Mouse (Mus musculus) intestine, embryonic 14.5 days (tissue): ENCODE data around the gene Gm21987. TPM values are rescaled to one million over a fixed set of nuclear protein-coding genes. Genes with fewer than 3 reads are reported as not detected.

Experiments
- ATAC-seq: fragments of 200-750 bp; cut with Nextera tagmentation; replicated peaks from 2 replicates; pipeline ENCODE4 v1.8.0; 2017; ENCODE audit warnings: low read depth, moderate number of reproducible peaks, moderate TSS enrichment, moderate library complexity; ENCODE audit not compliant: low FRiP score, low TSS enrichment
- DNase-seq: peaks from one replicate; pipeline ENCODE4 v3.0.0-alpha.2; 2018; ENCODE audit warnings: low spot score
- H3K27ac ChIP-seq: fragments of 300-500 bp; sonication (generic); 2 replicates; pipeline ENCODE4 v1.5.1; 2014; ENCODE audit warnings: low read depth, mild to moderate bottlenecking, control low read depth
- H3K27me3 ChIP-seq: fragments of 300-500 bp; sonication (generic); replicated peaks from 2 replicates; pipeline ENCODE4 v1.6.1; 2014; ENCODE audit warnings: low read length, control low read depth; ENCODE audit not compliant: control insufficient read depth, insufficient read depth
- H3K36me3 ChIP-seq: fragments of 300-500 bp; sonication (generic); 2 replicates; pipeline ENCODE4 v1.6.1; 2014; ENCODE audit warnings: low read length, control low read depth; ENCODE audit not compliant: control insufficient read depth, insufficient read depth
- H3K4me1 ChIP-seq: fragments of 300-500 bp; sonication (generic); replicated peaks from 2 replicates; pipeline ENCODE4 v1.6.1; 2014; ENCODE audit warnings: low read length, control low read depth, mixed read lengths; ENCODE audit not compliant: control insufficient read depth, insufficient read depth
- H3K4me2 ChIP-seq: fragments of 300-500 bp; sonication (generic); 2 replicates; pipeline ENCODE4 v1.6.1; 2014; ENCODE audit warnings: low read length
- H3K4me3 ChIP-seq: fragments of 300-500 bp; sonication (generic); 2 replicates; pipeline ENCODE4 v1.5.1; 2014; ENCODE audit warnings: low read depth, low read length, control low read depth, mixed read lengths
- H3K9ac ChIP-seq: fragments of 300-500 bp; sonication (generic); 2 replicates; pipeline ENCODE4 v1.6.1; 2014; ENCODE audit warnings: mild to moderate bottlenecking, low read length
- H3K9me3 ChIP-seq: fragments of 300-500 bp; sonication (generic); 2 replicates; pipeline ENCODE4 v1.6.1; 2016; ENCODE audit warnings: low read length, control low read depth; ENCODE audit not compliant: control insufficient read depth
- WGBS: fragments of 180-500 bp; shearing (Covaris S2); extraction: QIAGEN DNeasy Blood & Tissue Kit; methylation state at CpG from one replicate; pipeline ENCODE4 v1.1.7; 2014; 5-methylcytosine and 5-hydroxymethylcytosine counted together
- polyA plus RNA-seq: library from polyadenylated mRNA; unstranded; fragments of >200 nt; fragmentation: Nextera tagmentation; extraction: Ambion mirVana; gene quantifications from 2 replicates; pipeline ENCODE4 v1.2.1, GENCODE M21; 2014

Gm21987 gene
- polyA plus RNA-seq, 1 experiment from 2014 or later: 0.68 TPM

DNA sequence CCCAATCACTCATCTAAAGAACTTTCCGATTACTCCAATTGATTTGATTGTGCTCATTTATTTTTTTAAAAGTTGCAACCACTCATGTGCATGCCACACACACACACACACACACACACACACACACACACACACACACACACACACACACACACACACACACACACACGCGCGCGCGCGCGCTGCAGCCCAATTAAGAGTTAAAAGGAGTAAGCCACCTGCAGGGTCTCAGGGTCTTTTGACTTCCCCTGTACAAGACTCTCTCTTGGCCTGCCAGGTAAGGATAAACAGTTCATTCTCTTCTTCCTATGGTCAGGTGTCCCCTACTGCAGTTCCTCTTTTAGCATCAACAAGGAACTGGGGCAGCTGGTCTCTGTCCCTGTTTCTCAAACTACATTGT, 61.6 kb downstream of the Gm21987 start:
- Histone ChIP-seq H3K4me2 (no peak overlapping the region), H3K4me1 (no peaks in the 10 kb centered on the region), H3K27ac (no peak overlapping the region), H3K27me3 (no peaks in the 10 kb centered on the region), H3K9me3 (no peaks in the 10 kb centered on the region), H3K4me3 (no peak overlapping the region), H3K36me3 (no peaks in the 10 kb centered on the region), H3K9ac (no peak overlapping the region)
- DNase-seq: no peak
- no peak for ATAC-seq
- WGBS: 95% methylated on average over 8 of the region's 8 CpGs

Other genes with a start within 250 kb of the Gm21987 start
- gene Nr1i2, start 52.2 kb upstream of the Gm21987 start, polyA plus RNA-seq: 4.7 and 6.7 TPM in 2 replicates
- 0.08 TPM in 1 of 2 replicates, not detected in the other for gene Maats1, start 4.9 kb upstream of the Gm21987 start, polyA plus RNA-seq
- gene Cox17, start within 50 bp of the Gm21987 start, polyA plus RNA-seq: 176 and 187 TPM in 2 replicates
- 16.8 and 19.6 TPM in 2 replicates for gene Popdc2, start 15.2 kb downstream of the Gm21987 start, polyA plus RNA-seq
- gene Pla1a, start 86.1 kb downstream of the Gm21987 start, polyA plus RNA-seq: 0.09 and 0.81 TPM in 2 replicates
- 86.6 and 90.8 TPM in 2 replicates for gene Adprh, start 105.7 kb downstream of the Gm21987 start, polyA plus RNA-seq
- gene Cd80, start 108.5 kb downstream of the Gm21987 start, polyA plus RNA-seq: 0.27 and 0.31 TPM in 2 replicates
- 22.3 and 22.8 TPM in 2 replicates for gene Timmdc1, start 175.6 kb downstream of the Gm21987 start, polyA plus RNA-seq
- 43.7 and 52.3 TPM in 2 replicates for gene Poglut1, start 203.2 kb downstream of the Gm21987 start, polyA plus RNA-seq
- 97.9 and 117 TPM in 2 replicates for gene Tmem39a, start 211.7 kb downstream of the Gm21987 start, polyA plus RNA-seq